Mouse (Mus musculus) heart, embryonic 12.5 days (tissue): ENCODE data around the gene 2410004B18Rik. TPM values are rescaled to one million over a fixed set of nuclear protein-coding genes. Genes with fewer than 3 reads are reported as not detected.

Experiments
- ATAC-seq: fragments of 200-750 bp; cut with Nextera tagmentation; 2 replicates; pipeline ENCODE4 v1.8.0; 2017; ENCODE audit warnings: moderate TSS enrichment, moderate library complexity; ENCODE audit not compliant: insufficient number of reproducible peaks, low FRiP score
- H3K27ac ChIP-seq: fragments of 300-500 bp; sonication (generic); 2 replicates; pipeline ENCODE4 v1.5.1; 2016; ENCODE audit warnings: mild to moderate bottlenecking, moderate library complexity; ENCODE audit not compliant: poor library complexity, severe bottlenecking
- H3K27me3 ChIP-seq: fragments of 300-500 bp; sonication (generic); replicated peaks from 2 replicates; pipeline ENCODE4 v1.6.1; 2016; ENCODE audit warnings: mild to moderate bottlenecking, moderate library complexity
- H3K36me3 ChIP-seq: fragments of 300-500 bp; sonication (generic); 2 replicates; pipeline ENCODE4 v1.6.1; 2016; ENCODE audit warnings: mild to moderate bottlenecking, moderate library complexity
- H3K4me1 ChIP-seq: fragments of 300-500 bp; sonication (generic); replicated peaks from 2 replicates; pipeline ENCODE4 v1.6.1; 2016; ENCODE audit warnings: mild to moderate bottlenecking
- H3K4me2 ChIP-seq: fragments of 300-500 bp; sonication (generic); 2 replicates; pipeline ENCODE4 v1.6.1; 2016; ENCODE audit warnings: mild to moderate bottlenecking, moderate library complexity
- H3K4me3 ChIP-seq: fragments of 300-500 bp; sonication (generic); 2 replicates; pipeline ENCODE4 v1.5.1; 2016; ENCODE audit warnings: mild to moderate bottlenecking
- H3K9ac ChIP-seq: fragments of 300-500 bp; sonication (generic); 2 replicates; pipeline ENCODE4 v1.6.1; 2016; ENCODE audit warnings: mild to moderate bottlenecking, moderate library complexity
- H3K9me3 ChIP-seq: fragments of 300-500 bp; sonication (generic); replicated peaks from 2 replicates; pipeline ENCODE4 v1.6.1; 2016; ENCODE audit warnings: mild to moderate bottlenecking, moderate library complexity
- WGBS: fragments of 180-500 bp; shearing (Covaris S2); methylation state at CpG from one replicate; pipeline ENCODE4 v1.1.7; 2016; 5-methylcytosine and 5-hydroxymethylcytosine counted together
- polyA plus RNA-seq: library from polyadenylated mRNA; unstranded; fragments of >200 nt; fragmentation: Nextera tagmentation; extraction: Ambion mirVana; gene quantifications from 2 replicates; pipeline ENCODE4 v1.2.1, GENCODE M21; 2016

2410004B18Rik gene
- polyA plus RNA-seq, 1 experiment from 2014 or later: 46.6 TPM

DNA sequence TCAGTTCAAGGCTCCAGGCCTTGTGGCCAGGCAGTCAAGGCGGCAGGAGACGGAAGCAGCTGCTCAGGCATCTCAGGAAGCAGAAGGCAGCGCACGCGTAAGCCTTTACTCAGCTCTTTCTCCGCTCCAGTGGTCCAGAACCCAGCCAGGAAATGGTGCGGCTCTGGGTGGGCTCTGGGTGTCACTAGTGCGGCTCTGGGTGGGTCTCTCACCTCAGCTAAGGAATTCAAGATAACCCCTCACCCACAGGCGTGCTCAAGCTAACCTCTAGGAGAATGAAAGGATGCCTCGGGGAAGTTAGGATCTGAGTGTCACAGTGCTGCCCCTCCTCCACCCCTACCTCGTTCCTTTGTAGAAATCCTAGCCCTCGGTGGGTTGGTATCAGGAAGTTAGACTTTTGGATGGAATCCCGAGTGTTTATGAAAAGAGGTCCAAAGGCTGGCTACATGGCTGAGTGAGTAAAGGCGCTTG, 31.3 kb downstream of the 2410004B18Rik start:
- ATAC-seq: no peak
- Histone ChIP-seq H3K4me3 (no peak overlapping the region), H3K4me2 (peak overlapping the region; percentile 11; the same call in 1 of the 2 replicates), H3K9me3 (peaks cover 7% of the 10 kb centered on the region), H3K27ac (peak overlapping the region; percentile 41; the same call in 1 of the 2 replicates), H3K4me1 (peaks cover 27% of the 10 kb centered on the region), H3K27me3 (no peaks in the 10 kb centered on the region), H3K9ac (no peak overlapping the region), H3K36me3 (peaks cover 2% of the 10 kb centered on the region; the same call in 1 of the 2 replicates)
- 38% methylated on average over 14 of the region's 14 CpGs for WGBS

DNA sequence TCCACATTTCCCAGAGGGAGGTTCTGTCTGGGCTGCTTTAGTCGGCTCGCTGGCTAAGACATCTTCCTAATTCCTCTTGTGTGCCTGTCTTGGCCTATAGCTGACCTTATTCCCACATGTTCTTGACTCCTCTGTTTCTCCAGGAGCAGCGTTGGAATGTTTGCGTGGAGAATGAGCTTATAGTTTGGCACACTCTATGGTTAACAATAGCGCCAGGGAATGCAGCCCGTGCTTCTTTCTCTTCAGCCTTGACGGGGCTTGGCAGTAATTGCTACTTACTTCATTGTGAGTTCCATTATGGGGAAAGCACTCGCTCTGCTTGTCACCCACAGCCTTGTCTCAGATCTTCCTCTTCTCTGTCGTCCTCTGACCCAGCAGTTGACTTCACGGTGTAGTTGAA, 33.7 kb downstream of the 2410004B18Rik start:
- Histone ChIP-seq H3K27ac (no peak overlapping the region), H3K4me3 (no peak overlapping the region), H3K4me2 (no peak overlapping the region), H3K9me3 (peaks cover 14% of the 10 kb centered on the region), H3K4me1 (peaks cover 12% of the 10 kb centered on the region), H3K36me3 (peaks cover 4% of the 10 kb centered on the region; the same call in 1 of the 2 replicates), H3K27me3 (no peaks in the 10 kb centered on the region), H3K9ac (no peak overlapping the region)
- WGBS: 77% methylated on average over 10 of the region's 10 CpGs
- ATAC-seq: no peak

DNA sequence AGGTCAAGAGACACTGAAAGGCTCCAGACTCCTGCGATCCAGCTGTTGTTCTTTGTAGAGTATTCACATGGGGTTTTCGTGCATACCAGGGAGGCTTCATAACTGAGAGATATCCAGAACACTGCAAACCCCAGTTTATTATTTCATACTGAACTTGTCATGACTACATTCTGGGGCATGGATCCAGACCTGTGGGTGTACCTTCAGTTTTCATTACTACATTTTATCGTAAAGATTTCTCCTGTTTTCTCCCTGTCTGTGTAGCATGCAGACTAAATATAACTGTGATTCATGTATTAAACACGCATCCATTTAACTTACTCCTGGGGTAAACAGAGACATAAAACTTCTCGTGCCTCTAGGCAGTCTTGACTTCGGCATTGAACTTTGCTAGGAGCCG, 37.2 kb downstream of the 2410004B18Rik start:
- no peak for ATAC-seq
- Histone ChIP-seq H3K27ac (no peak overlapping the region), H3K9me3 (peaks cover 23% of the 10 kb centered on the region), H3K4me1 (no peaks in the 10 kb centered on the region), H3K4me2 (no peak overlapping the region), H3K27me3 (no peaks in the 10 kb centered on the region), H3K4me3 (no peak overlapping the region), H3K9ac (no peak overlapping the region), H3K36me3 (peaks cover 4% of the 10 kb centered on the region; the same call in 1 of the 2 replicates)
- WGBS: 82% methylated on average over 7 of the region's 7 CpGs

DNA sequence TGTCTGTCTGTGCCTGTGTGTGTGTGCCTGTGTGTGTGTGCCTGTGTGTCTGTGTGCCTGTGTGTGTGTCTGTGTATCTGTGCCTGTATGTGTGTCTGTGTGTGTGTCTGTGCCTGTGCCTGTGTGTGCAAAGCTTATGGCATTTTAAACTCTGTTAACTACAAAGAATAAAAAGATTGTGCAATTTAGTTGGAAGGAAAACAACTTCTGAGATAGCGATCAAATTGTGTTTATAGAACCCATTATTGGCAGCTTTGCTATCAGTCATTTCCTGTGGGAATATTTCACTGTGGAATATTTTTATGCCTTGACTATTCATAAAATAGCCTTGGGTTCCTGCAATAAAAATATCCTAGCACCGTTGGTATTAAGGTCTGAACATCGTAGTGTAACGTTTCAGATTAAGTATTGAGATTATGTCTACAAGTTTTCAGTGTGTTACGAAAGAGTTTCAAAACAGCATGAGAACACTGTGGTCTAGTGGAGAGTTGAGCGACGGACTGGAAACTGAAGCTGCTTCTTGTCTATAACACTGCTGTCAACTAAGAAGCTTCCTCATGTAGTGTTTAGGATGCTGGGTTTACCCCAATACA, 47.6 kb downstream of the 2410004B18Rik start:
- WGBS: 65% methylated on average over 7 of the region's 7 CpGs
- H3K36me3 ChIP-seq: no peaks in the 10 kb centered on the region
- no peak for ATAC-seq
- no peak overlapping the region for H3K4me3 ChIP-seq
- H3K9me3 ChIP-seq: no peaks in the 10 kb centered on the region
- no peaks in the 10 kb centered on the region for H3K27me3 ChIP-seq
- no peak overlapping the region for H3K4me2 ChIP-seq
- no peak overlapping the region for H3K9ac ChIP-seq
- H3K27ac ChIP-seq: no peak overlapping the region
- H3K4me1 ChIP-seq: peaks cover 15% of the 10 kb centered on the region

DNA sequence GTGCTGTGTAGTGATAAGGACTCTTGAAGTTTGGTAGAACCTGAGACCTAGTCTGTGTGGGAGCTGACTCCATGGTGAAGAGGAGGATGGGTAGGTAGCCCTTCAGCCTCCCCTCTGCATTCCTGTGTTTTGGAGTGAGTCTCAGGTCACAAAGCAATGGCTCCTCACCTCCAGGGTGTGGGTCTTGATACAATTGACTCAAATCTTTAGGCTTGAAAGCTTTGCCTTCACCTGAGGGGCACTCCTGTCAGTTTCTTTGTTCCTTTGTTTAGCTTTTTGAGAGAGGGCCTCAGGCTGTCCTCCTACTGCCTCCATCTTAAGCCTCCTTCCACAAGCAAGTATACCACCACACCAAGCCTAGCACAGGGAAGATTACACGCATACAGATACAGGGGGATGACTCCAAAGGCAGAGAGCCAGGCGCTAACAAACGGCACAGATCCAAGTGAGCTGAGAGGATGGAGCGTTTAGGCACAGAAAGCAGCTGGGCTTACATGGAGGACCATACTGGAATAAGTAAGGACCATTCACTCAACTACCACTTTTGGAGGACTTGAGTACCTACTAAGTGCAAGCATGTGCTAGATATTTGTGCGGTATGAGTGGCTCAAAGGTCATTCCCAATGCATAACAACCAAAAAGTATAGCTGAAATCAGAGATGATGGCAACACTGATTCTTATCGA, 48.6 kb downstream of the 2410004B18Rik start:
- H3K9me3 ChIP-seq: no peaks in the 10 kb centered on the region
- no peaks in the 10 kb centered on the region for H3K27me3 ChIP-seq
- H3K9ac ChIP-seq: no peak overlapping the region
- H3K36me3 ChIP-seq: 0 out of 2 replicates have a peak, but pooled peaks cover 3% of the 10 kb centered on the region
- WGBS: 62% methylated on average over 6 of the region's 6 CpGs
- ATAC-seq: no peak
- H3K4me3 ChIP-seq: no peak overlapping the region
- no peak overlapping the region for H3K27ac ChIP-seq
- H3K4me1 ChIP-seq: peaks cover 19% of the 10 kb centered on the region
- H3K4me2 ChIP-seq: peak overlapping the region; percentile 42; the same call in 1 of the 2 replicates

DNA sequence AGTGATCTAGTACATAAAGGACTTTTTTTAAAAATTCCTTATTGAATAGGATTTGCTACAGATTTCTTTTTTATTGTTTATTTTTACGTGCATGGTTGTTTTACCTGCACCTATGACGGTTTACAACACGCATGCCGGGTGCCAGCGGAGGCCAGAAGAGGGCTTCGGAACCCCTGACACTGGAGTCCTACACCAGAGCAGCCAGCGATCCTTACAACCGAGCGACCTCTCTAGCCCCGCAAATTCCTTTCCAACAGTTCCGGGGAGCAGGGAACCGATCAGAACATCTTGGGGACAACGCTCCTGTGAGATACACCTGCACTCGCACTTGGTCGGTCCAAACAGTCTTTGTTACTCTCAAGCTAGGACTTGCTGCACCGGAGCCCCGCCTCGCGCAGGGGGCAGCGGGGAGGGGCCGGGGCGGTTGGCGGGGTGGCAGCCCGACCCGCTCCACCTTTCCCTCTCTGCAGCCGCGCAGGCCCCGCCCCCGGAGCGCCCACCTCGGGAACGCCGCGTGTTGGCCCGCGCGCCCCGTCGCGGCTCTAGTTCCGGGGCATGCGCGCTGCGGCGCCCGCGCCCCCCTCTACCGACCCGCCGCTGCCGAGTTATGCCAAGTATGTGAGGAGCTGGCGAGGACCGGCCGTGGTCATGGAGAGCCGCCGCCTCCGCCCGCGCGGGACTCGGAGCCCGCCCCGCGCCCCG, 49.6 kb downstream of the 2410004B18Rik start, which contains the start of gene Syde2:
Gene Syde2 (plus strand): TSS at position 603 of the 702 bp plus-strand sequence.
- peak; percentile 85 for ATAC-seq
- Histone ChIP-seq H3K4me3 (peak within 1 kb of the TSS; percentile 88), H3K36me3 (0 out of 2 replicates have a peak, but pooled peaks cover 5% of the 10 kb centered on the region), H3K4me2 (peak within 1 kb of the TSS; percentile 80), H3K9ac (peak within 1 kb of the TSS; percentile 99), H3K27me3 (no peaks in the 10 kb centered on the region), H3K9me3 (no peaks in the 10 kb centered on the region), H3K4me1 (peaks cover 28% of the 10 kb centered on the region), H3K27ac (peak within 1 kb of the TSS; percentile 100)
- WGBS: 1% methylated on average over 57 of the region's 65 CpGs

DNA sequence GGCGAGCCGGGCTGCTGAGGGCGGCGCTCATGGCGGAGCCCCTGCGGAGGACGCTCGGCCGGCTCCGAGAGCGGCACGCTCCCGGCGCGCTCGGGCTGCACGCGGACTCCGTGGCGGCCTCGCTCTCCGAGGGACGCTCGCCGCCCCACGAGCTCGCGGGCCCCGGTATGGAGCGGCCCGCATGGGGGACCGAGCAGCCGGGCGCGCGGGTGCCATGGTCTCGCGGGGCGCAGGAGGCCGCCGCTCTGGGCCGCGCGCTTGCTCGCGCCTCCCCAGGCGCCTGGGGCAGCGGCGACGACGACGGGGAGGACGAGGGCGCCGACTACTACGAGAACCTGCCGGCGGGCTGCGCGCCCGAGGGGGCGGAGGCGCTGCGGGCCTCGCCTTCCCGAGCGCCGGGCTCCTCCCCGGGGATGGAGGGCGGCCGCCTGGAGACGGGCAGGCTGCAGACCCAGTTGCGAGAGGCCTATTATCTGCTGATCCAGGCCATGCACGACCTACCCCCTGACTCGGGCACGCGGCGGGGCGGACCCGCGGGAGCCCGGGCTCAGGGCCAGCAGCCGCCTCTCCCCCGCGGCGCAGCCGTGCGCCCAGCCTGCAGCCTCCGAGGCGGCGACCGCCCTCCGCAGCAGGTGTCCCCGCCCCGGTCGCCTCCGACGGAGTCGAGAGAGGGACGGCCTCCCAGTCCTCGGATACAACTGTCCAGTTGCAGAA, 50.3 kb downstream of the 2410004B18Rik start:
- Histone ChIP-seq H3K9me3 (no peaks in the 10 kb centered on the region), H3K27ac (peak overlapping the region; percentile 100), H3K4me2 (peak overlapping the region; percentile 80), H3K36me3 (0 out of 2 replicates have a peak, but pooled peaks cover 5% of the 10 kb centered on the region), H3K27me3 (no peaks in the 10 kb centered on the region), H3K4me1 (peaks cover 35% of the 10 kb centered on the region), H3K9ac (peak overlapping the region; percentile 99), H3K4me3 (peak overlapping the region; percentile 88)
- under 1% methylated on average over 99 of the region's 101 CpGs for WGBS
- ATAC-seq: peak; percentile 87

DNA sequence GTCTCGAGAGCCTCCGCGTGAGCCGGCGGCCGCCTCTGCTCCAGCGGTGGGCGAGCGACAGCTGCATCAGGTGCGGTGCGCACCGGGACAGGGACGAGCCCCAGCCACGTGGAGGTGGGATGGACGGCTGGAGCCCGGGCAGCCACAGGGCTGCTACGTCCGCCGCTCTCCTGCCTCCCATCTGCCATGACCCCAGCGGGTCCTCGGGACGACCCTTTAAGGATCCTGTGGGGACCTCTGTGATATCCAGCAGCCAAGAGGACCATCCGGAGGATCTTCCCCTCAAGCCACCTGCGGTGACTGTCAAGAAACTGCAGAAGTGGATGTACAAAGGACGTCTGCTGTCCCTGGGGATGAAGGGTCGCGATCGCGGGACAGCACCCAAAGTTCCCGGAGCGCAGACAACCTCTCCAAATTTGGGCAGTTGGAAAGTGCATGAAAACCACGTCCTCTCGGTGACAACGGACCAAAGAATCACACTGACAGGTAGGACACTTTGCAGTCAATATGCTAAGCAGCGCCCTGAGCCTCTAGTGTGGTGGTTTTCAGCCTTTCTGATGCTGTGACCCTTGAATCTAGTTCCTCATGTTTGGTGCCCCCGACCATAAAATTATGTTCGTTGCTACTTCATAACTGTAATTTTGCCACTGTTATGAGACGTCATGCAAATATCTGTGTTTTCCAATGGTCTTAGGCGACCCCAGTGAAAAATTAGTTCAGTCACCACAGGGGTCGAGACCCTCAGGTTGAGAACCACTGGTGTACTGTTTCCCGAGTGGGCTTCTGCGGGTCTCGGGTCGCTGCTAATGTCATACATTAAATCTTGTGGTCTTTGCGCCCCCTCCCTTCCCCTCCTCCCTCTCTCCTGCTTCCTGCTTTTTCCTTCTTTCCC, 51.1 kb downstream of the 2410004B18Rik start:
- under 1% methylated on average over 44 of the region's 45 CpGs for WGBS
- peak overlapping the region; percentile 80 for H3K4me2 ChIP-seq
- peak overlapping the region; percentile 99 for H3K9ac ChIP-seq
- 0 out of 2 replicates have a peak, but pooled peaks cover 8% of the 10 kb centered on the region for H3K36me3 ChIP-seq
- peak overlapping the region; percentile 88 for H3K4me3 ChIP-seq
- H3K27ac ChIP-seq: peak overlapping the region; percentile 100
- no peaks in the 10 kb centered on the region for H3K27me3 ChIP-seq
- H3K4me1 ChIP-seq: peaks cover 42% of the 10 kb centered on the region
- H3K9me3 ChIP-seq: no peaks in the 10 kb centered on the region
- ATAC-seq: no peak

DNA sequence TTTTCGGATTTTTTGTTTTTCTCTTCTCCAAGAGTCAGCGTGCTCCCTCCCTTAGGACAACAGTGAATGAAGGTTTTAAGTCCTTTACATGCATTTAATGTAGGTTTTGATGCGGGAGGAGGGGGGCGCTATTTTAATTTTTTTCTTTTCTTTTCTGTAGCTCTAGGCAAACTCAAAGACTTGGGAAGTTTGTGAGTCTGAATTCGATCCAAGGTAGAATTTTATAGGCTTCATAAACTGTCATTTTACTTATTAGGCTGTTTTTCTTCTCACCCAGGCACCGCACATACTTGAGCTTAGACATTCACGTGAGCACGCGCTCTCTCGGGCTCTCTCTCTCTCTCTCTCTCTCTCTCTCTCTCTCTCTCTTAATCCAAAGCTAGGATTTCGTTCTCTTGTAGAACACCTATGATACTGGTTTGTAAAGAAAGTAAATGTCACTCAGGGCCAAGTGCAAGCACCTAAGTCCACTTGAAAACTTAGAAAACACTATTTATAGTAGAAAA, 51.8 kb downstream of the 2410004B18Rik start:
- Histone ChIP-seq H3K4me1 (peaks cover 36% of the 10 kb centered on the region), H3K36me3 (0 out of 2 replicates have a peak, but pooled peaks cover 8% of the 10 kb centered on the region), H3K4me2 (peak overlapping the region; percentile 80), H3K9ac (peak overlapping the region; percentile 99), H3K4me3 (peak overlapping the region; percentile 88), H3K27ac (peak overlapping the region; percentile 100), H3K9me3 (no peaks in the 10 kb centered on the region), H3K27me3 (no peaks in the 10 kb centered on the region)
- no peak for ATAC-seq
- WGBS: 3% methylated on average over 11 of the region's 11 CpGs
